Mouse (Mus musculus) embryonic facial prominence, embryonic 13.5 days (tissue): Measurements from ENCODE around the gene Gm3417. TPM values are rescaled to one million over a fixed set of nuclear protein-coding genes. Genes with fewer than 3 reads are reported as not detected.
A peak's percentile ranks its signal among the peaks of the same experiment; 100 is the strongest.
"Not testable (repeated sequence)": the region's sequence is repeated elsewhere in the genome, so short reads cannot be mapped to it uniquely, and the experiment has no call there.

Source experiments
- ATAC-seq: fragments of 200-750 bp; cut with Nextera tagmentation; 2 replicates; pipeline ENCODE4 v1.8.0; 2017; ENCODE audit warnings: low read depth; ENCODE audit not compliant: insufficient number of reproducible peaks, insufficient read depth, low FRiP score, low TSS enrichment
- H3K27ac ChIP-seq: fragments of 300-500 bp; sonication (generic); 2 replicates; pipeline ENCODE4 v1.5.1; 2015; ENCODE audit warnings: moderate library complexity, mild to moderate bottlenecking, inconsistent platforms
- H3K27me3 ChIP-seq: fragments of 300-500 bp; sonication (generic); 2 replicates; pipeline ENCODE4 v1.6.1; 2015; ENCODE audit warnings: mild to moderate bottlenecking, inconsistent platforms
- H3K36me3 ChIP-seq: fragments of 300-500 bp; sonication (generic); 2 replicates; pipeline ENCODE4 v1.6.1; 2015; ENCODE audit warnings: mild to moderate bottlenecking, inconsistent platforms
- H3K4me1 ChIP-seq: fragments of 300-500 bp; sonication (generic); 2 replicates; pipeline ENCODE4 v1.6.1; 2015; ENCODE audit warnings: inconsistent platforms
- H3K4me2 ChIP-seq: fragments of 300-500 bp; sonication (generic); 2 replicates; pipeline ENCODE4 v1.6.1; 2015; ENCODE audit warnings: moderate library complexity, mild to moderate bottlenecking, inconsistent platforms
- H3K4me3 ChIP-seq: fragments of 300-500 bp; sonication (generic); 2 replicates; pipeline ENCODE4 v1.5.1; 2015; ENCODE audit warnings: mild to moderate bottlenecking, inconsistent platforms
- H3K9ac ChIP-seq: fragments of 300-500 bp; sonication (generic); 2 replicates; pipeline ENCODE4 v1.6.1; 2015; ENCODE audit warnings: mild to moderate bottlenecking, inconsistent platforms
- H3K9me3 ChIP-seq: fragments of 300-500 bp; sonication (generic); 2 replicates; pipeline ENCODE4 v1.6.1; 2016; ENCODE audit warnings: inconsistent platforms
- WGBS: fragments of 180-500 bp; shearing (Covaris S2); methylation state at CpG from one replicate; pipeline ENCODE4 v1.1.7; 2015; ENCODE audit warnings: mixed read lengths; 5-methylcytosine and 5-hydroxymethylcytosine counted together
- polyA plus RNA-seq: library from polyadenylated mRNA; unstranded; fragments of >200 nt; fragmentation: Nextera tagmentation; extraction: Ambion mirVana; gene quantifications from 2 replicates; pipeline ENCODE4 v1.2.1, GENCODE M21; 2015

Gene Gm3417
- polyA plus RNA-seq, 1 experiment from 2014 or later = not detected

- H3K27ac ChIP-seq, H3K27me3 ChIP-seq, H3K4me2 ChIP-seq, H3K4me3 ChIP-seq, H3K9ac ChIP-seq, H3K4me1 ChIP-seq, H3K36me3 ChIP-seq, H3K9me3 ChIP-seq: not testable (repeated sequence)
- no CpG with 5 or more reads among the region's 98 CpGs for WGBS
- ATAC-seq = peak; percentile 63
These were observed 14.0 kb upstream of the Gm3417 start for GRCm38 (mm10) chr17:14992522-14993138.

- not testable (repeated sequence) for H3K4me2 ChIP-seq, H3K27ac ChIP-seq, ATAC-seq, H3K36me3 ChIP-seq, H3K9ac ChIP-seq, H3K27me3 ChIP-seq, H3K4me3 ChIP-seq, H3K9me3 ChIP-seq, H3K4me1 ChIP-seq
- WGBS = 77% methylated on average over 4 of the region's 5 CpGs
These were observed 11.6 kb upstream of the Gm3417 start for GRCm38 (mm10) chr17:14990116-14990702.

- 4% methylated on average over 4 of the region's 7 CpGs for WGBS
- H3K4me3 ChIP-seq = 0 out of 2 replicates have a peak overlapping the region, but pooled peaks have one; percentile 20
- not testable (repeated sequence) for H3K27me3 ChIP-seq, H3K4me1 ChIP-seq, H3K9ac ChIP-seq, H3K27ac ChIP-seq, H3K36me3 ChIP-seq, ATAC-seq, H3K9me3 ChIP-seq
- peak overlapping the region; percentile 41 for H3K4me2 ChIP-seq
These were observed 750 bp downstream of the Gm3417 start for GRCm38 (mm10) chr17:14977718-14978361.

GRCm38 (mm10) chr17:14968373-14968913 lies 10.1 kb downstream of the Gm3417 start:
- H3K27ac ChIP-seq, H3K27me3 ChIP-seq, H3K4me2 ChIP-seq, H3K9ac ChIP-seq, H3K4me1 ChIP-seq, ATAC-seq, H3K36me3 ChIP-seq, H3K4me3 ChIP-seq, H3K9me3 ChIP-seq: not testable (repeated sequence)
- WGBS = no CpG with 5 or more reads among the region's 6 CpGs

GRCm38 (mm10) chr17:14961557-14962154 lies 16.9 kb downstream of the Gm3417 start:
- Histone ChIP-seq H3K4me1 (peaks cover 11% of the 10 kb centered on the region), H3K36me3 (peaks cover 11% of the 10 kb centered on the region)
- WGBS = no CpG with 5 or more reads among the region's 44 CpGs
- not testable (repeated sequence) for H3K4me3 ChIP-seq, H3K4me2 ChIP-seq, H3K27ac ChIP-seq, H3K27me3 ChIP-seq, H3K9me3 ChIP-seq, H3K9ac ChIP-seq
- peak; percentile 90 for ATAC-seq

- not testable (repeated sequence) for H3K9me3 ChIP-seq, H3K27me3 ChIP-seq
- under 1% methylated on average over 47 of the region's 100 CpGs for WGBS
- ATAC-seq = peak; percentile 71; the same call in 1 of the 2 replicates
- Histone ChIP-seq H3K4me2 (peak within 1 kb of the TSS; percentile 91), H3K4me1 (peaks cover 11% of the 10 kb centered on the region), H3K9ac (peak within 1 kb of the TSS; percentile 83), H3K36me3 (peaks cover 11% of the 10 kb centered on the region), H3K27ac (peak within 1 kb of the TSS; percentile 66; the same call in 1 of the 2 replicates), H3K4me3 (peak within 1 kb of the TSS; percentile 68)
These were observed 17.5 kb downstream of the Gm3417 start, which contains the start of gene Phf10 for GRCm38 (mm10) chr17:14960951-14961556. Gene Phf10, minus strand, starts transcription at chr17:14961273.

- Histone ChIP-seq H3K9ac (peak overlapping the region; percentile 83), H3K9me3 (no peaks in the 10 kb centered on the region), H3K4me2 (peak overlapping the region; percentile 91), H3K27me3 (no peaks in the 10 kb centered on the region), H3K4me1 (peaks cover 11% of the 10 kb centered on the region), H3K27ac (no peak overlapping the region), H3K36me3 (peaks cover 11% of the 10 kb centered on the region), H3K4me3 (peak overlapping the region; percentile 68)
- WGBS = 1% methylated on average over 19 of the region's 23 CpGs
- 0 out of 2 replicates have a peak, but pooled peaks have one; percentile 9 for ATAC-seq
These were observed 18.1 kb downstream of the Gm3417 start for GRCm38 (mm10) chr17:14960520-14960919.

- Histone ChIP-seq H3K9ac (peak overlapping the region; percentile 61; the same call in 1 of the 2 replicates), H3K27ac (no peak overlapping the region), H3K9me3 (no peaks in the 10 kb centered on the region), H3K4me2 (peak overlapping the region; percentile 91), H3K36me3 (peaks cover 11% of the 10 kb centered on the region), H3K4me1 (peaks cover 11% of the 10 kb centered on the region), H3K4me3 (peak overlapping the region; percentile 39), H3K27me3 (no peaks in the 10 kb centered on the region)
- WGBS = 29% methylated on average over 3 of the region's 3 CpGs
- ATAC-seq = no peak
These were observed 18.6 kb downstream of the Gm3417 start for GRCm38 (mm10) chr17:14959979-14960378.

- H3K4me2 ChIP-seq = no peak overlapping the region
- no peak overlapping the region for H3K4me3 ChIP-seq
- peaks cover 21% of the 10 kb centered on the region for H3K36me3 ChIP-seq
- H3K27ac ChIP-seq = no peak overlapping the region
- no peak for ATAC-seq
- no peak overlapping the region for H3K9ac ChIP-seq
- no peaks in the 10 kb centered on the region for H3K27me3 ChIP-seq
- H3K4me1 ChIP-seq = peaks cover 11% of the 10 kb centered on the region
- WGBS = 88% methylated on average over 5 of the region's 5 CpGs
- H3K9me3 ChIP-seq = no peaks in the 10 kb centered on the region
These were observed 19.8 kb downstream of the Gm3417 start for GRCm38 (mm10) chr17:14958686-14959327.

- no peak overlapping the region for H3K4me2 ChIP-seq
- no peak overlapping the region for H3K9ac ChIP-seq
- H3K27ac ChIP-seq = no peak overlapping the region
- no peak overlapping the region for H3K4me3 ChIP-seq
- H3K27me3 ChIP-seq = no peaks in the 10 kb centered on the region
- H3K36me3 ChIP-seq = peaks cover 60% of the 10 kb centered on the region
- no peak for ATAC-seq
- no peaks in the 10 kb centered on the region for H3K9me3 ChIP-seq
- H3K4me1 ChIP-seq = 0 out of 2 replicates have a peak, but pooled peaks cover under 1% of the 10 kb centered on the region
- WGBS = 88% methylated on average over 8 of the region's 8 CpGs
These were observed 25.1 kb downstream of the Gm3417 start for GRCm38 (mm10) chr17:14953452-14953851.
